Mouse (Mus musculus): ENCODE measurements around the gene Olfr1153.

The Olfr1153 gene

DNA sequence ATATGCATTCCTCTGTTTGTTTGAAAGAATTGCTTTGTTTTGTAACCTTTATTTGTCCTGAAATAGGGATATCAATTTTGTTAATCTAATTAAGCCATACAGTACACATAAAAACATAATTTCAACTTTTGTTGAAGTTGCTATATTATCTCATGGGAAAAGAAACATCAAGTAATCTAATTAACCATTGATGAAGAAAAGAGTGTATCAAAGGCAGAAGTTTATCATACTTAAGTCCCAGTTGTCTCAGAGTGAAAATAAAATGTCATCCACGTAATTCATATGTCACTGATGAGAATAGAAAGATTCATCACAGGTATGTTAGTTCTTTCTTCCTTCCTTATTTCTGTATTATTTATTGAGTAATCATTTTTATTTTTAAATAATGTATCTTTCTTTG lies at the start of gene Olfr1153:
Olfr1153 (plus strand) TSS at position 301 of the 400 bp plus-strand sequence.
- no peak for DNase-seq (ENCODE audit: inconsistent ontology term)

DNA sequence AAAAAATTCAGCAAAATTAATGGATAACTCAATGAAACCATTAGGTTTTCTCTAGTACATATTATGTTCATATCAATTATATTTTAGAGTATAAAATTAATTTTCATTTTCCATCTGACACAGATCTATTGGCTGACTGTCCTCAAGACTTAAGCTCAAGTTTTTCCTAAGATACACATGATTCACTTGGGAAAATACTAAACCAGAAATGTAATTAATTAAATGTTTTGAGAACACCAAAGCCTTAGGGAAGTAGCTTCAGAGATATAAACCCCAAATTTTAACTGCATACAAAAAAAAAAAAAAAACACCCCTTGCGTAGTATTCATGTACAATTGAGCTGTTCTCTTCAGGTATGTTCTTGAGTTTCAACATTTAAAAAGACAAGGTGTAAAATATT lies 39.2 kb upstream of the Olfr1153 start, which contains the start of gene Olfr1151:
Olfr1151 (plus strand) TSS at position 301 of the 400 bp plus-strand sequence.
- no peak for DNase-seq (ENCODE audit: inconsistent ontology term)

GRCm38 (mm10) chr2:87866192-87866591 lies 28.6 kb upstream of the Olfr1153 start, which contains the start of gene Olfr1152:
Gene Olfr1152 (plus strand): TSS chr2:87866492.
- DNase-seq (ENCODE audit: inconsistent ontology term) = no peak

DNA sequence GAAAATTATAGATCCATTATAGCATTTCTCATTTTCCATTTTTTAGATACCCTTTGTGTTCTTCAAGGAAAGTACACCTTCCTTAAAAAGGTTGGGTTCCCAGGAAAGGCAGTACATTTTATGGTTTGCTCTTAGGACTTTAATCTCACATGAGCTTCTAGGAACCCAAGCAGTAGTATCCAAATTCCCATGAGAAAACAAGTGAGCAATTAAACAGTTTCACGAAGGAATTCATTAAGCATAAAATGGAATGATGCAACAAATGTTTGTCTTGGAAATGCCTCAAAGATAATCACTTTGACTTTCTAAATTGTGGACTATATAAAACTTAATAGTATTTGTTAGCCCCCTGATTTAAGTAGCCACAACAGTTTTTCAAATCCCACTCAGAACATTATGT lies 10.3 kb downstream of the Olfr1153 start, which contains the start of gene Olfr1154:
Olfr1154 (minus strand) TSS at position 101 of the 400 bp plus-strand sequence.
- DNase-seq (ENCODE audit: inconsistent ontology term) = no peak

GRCm38 (mm10) chr2:87945037-87945436 lies 50.3 kb downstream of the Olfr1153 start, which contains the start of gene Olfr1155:
Gene Olfr1155 (minus strand): TSS chr2:87945137.
- no peak for DNase-seq (ENCODE audit: inconsistent ontology term)

Data from Muller cell, postnatal 12 days (primary cell).